Mouse (Mus musculus): ENCODE measurements around the gene Cct3.
"Not testable (repeated sequence)": the region's sequence is repeated elsewhere in the genome, so short reads cannot be mapped to it uniquely, and the experiment has no call there.

The Cct3 gene

GRCm38 (mm10) chr3:88291970-88292369 is 4.9 kb upstream of the Cct3 start:
- in situ Hi-C loops (cut with MseI, MboI) = no loop called here

- in situ Hi-C loops (cut with MseI, MboI) = not testable (repeated sequence)
Measured at GRCm38 (mm10) chr3:88295272-88295671, 1.6 kb upstream of the Cct3 start.

GRCm38 (mm10) chr3:88296110-88296560 is 781 bp upstream of the Cct3 start:
- in situ Hi-C loops (cut with MseI, MboI) = no loop called here

DNA sequence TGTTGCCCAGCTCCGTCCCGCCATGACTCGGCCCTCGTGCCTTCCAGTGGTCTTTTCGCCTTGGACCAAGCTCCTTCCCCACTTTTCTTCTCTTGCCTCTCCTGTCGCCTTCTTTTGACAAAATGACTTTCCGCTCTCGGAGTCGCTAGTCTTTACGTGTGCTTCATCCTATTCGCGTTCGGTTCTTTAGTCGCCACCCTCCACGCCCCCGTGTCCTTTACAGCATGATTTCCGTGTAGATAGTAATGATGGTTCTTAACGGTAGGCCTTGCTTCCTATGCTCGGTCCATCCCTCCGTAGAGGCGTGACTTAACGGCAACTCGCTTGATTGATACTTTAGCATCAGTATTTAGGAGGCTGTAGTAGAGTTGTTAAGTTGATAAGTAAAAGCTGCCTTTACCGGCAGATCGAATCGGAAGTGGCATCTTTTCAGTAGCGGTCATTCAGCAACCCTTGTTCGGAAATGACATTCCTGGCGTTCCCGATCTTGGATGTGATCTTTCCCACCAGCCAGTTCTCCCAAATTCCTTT is 470 bp downstream of the Cct3 start:
- in situ Hi-C loops (cut with MseI, MboI) = no loop called here

DNA sequence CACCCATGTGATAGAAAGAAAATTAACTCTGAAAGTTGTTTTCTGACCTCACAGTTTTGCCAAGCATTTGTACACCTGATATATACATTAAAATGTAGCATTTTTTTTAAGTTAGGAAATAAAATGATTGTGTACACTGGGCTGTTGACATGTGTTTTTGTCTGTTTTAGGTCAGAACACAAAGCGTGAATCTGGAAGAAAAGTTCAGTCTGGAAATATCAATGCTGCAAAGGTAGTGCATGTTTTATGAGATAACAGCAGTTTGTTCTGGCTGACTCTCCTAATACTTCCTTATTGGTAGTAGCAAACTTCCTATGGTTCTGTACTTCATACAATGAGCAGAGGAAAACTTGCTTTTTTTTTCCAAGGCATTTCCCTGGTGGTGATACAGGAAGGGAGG is 2.3 kb downstream of the Cct3 start:
- in situ Hi-C loops (cut with MseI, MboI) = no loop called here

DNA sequence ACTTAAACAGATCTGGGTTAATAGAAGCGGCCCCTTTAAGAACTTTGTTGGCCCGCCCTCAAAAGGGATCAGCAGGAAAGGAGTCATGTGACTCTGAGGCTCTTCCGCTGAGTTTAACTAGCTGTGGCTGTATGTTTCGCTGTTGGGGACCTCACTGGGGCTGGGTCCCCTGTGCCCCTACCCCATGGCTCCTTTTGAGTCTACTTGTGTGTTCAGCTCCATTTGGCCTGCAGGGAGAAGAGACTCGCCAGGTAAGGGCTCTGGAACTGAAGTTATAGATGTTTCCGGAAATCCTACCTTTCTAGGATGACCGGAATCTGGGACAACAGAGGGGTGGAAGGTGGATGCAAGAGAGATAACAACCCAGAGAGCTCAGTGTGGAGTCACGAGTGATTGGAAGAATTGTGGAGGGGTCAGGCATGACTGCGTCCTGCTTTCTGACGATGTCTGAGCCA is 28.1 kb downstream of the Cct3 start, which contains the start of gene Glmp:
Gene Glmp, plus strand, starts transcription at position 73 of the 455 bp plus-strand sequence.
- in situ Hi-C loops (cut with MseI, MboI) = no loop called here

DNA sequence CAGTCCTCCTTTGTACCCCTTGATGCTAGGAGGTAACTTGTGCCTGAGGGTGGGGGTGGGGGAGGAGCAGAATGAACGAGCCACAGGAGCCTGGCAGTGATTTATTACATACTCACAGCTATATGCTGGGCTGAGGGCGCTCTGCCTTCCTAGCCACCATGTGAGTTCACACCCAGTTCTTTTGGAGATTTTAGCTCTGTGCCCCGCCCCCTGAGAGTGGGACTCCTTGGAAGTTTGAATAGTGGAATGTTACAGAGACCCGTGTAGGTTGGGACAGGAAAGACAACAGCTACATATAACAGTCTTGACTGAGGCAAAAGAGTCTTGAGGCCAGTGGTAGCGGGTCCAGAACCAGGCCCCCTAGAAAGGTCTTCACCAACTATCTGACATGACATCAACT is 32.0 kb downstream of the Cct3 start:
- in situ Hi-C loops (cut with MseI, MboI) = no loop called here

- in situ Hi-C loops (cut with MseI, MboI) = no loop called here
Measured at GRCm38 (mm10) chr3:88331282-88331681, 34.4 kb downstream of the Cct3 start.

DNA sequence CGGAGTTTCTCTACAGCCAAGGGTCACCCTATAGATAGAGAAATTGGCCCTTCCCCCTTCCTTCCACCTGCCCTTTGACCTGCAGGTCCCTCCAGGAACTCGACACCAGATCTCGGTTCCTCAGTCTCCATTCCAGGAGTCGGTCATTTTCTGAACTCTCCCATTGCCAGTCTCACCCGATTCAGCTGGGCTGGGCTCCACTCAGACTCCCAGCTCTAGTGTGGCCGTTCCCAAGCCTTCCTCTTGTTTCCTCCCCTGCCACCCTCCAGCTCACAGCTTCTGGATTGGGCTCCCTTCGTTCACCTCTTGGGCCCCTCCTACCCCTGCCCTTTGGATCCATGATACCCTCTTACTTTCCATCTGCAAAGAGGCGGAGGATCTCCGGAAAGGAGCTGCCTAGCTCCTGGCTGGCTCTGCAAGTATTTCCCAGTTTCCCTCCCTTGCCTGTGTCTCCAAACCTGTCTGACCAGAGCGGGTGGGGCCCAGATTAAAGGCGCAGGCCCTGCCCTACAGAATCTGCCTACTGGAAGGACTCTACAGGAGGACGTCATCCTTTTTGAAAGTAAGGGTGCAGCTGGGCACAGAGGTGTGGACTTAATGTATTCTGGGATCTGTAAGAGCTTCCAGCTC is 37.2 kb downstream of the Cct3 start:
- in situ Hi-C loops (cut with MseI, MboI) = no loop called here

DNA sequence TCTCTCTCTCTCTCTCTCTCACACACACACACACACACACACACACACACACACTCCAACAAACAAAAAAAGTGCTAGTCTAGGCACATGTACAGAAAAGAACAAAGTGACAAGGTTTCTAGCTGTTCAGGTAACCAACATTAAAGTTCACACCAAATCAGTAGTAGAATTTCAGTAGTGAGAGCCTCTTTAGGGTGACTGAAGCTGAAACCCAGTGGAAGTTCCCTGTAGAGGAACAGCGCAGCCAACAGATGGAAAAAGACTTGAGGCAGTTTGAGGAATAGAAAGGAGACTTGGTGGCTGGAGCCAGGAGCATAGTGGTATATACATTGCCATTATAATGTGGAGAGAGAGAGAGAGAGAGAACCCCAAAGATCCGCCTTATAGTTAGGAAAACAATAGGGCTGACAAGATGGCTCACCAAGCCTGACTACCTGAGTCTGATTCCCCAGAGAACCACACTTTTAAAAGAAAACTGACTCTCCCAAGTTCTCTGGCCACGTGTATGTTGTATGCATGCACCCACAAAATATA is 38.1 kb downstream of the Cct3 start:
- in situ Hi-C loops (cut with MseI, MboI) = no loop called here

- in situ Hi-C loops (cut with MseI, MboI) = no loop called here
Measured at GRCm38 (mm10) chr3:88335436-88336053, 38.6 kb downstream of the Cct3 start.

DNA sequence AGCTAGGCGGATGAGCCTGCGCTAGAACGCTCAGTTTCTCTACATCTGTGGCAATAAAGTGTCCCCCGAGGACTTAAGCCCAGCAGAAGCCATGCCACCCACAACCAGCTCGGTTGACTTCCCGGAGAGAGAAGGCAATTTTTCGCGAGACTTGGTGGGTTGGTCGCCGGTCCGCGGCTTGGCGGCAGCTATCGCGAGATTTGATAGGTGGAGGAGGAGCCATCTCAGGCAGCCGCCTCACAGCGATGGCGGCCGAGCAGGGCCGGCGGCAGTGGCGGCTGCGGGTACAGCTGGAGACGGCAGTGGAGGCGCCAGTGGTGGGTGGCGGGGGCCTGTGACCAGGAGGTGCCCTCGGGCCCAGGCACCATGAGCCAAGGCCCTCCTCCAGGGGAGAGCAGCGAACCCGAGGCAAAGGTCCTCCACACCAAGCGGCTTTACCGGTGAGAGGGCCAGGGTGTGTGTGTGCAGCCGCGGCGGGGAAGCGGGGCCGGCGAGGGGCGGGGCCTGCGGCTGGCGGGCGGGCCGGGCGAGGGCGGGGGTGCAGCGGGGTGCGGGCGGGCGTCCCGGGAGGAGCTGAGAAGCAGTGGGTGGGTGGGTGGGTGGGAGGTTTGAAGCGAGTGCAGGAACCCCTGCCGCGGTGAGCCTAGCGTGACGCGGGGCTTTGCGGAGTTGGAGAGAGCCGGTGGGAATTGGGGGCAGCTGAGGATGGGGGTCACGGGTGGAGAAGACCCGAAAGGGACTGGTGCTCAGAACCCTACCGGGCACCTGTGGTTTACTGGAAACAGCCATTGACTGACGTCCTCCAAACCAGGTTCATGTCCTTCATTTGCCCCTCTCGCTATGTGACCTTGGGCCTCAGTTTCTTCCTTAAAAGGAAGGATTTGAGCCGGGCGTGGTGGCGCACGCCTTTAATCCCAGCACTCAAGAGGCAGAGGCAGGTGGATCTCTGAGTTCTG is 39.4 kb downstream of the Cct3 start, which contains the start of the genes Tmem79 and Smg5:
Gene Tmem79, minus strand, starts transcription at position 91 of the 956 bp plus-strand sequence.
Gene Smg5, plus strand, starts transcription at position 203 of the 956 bp plus-strand sequence.
- in situ Hi-C loops (cut with MseI, MboI) = no loop called here

DNA sequence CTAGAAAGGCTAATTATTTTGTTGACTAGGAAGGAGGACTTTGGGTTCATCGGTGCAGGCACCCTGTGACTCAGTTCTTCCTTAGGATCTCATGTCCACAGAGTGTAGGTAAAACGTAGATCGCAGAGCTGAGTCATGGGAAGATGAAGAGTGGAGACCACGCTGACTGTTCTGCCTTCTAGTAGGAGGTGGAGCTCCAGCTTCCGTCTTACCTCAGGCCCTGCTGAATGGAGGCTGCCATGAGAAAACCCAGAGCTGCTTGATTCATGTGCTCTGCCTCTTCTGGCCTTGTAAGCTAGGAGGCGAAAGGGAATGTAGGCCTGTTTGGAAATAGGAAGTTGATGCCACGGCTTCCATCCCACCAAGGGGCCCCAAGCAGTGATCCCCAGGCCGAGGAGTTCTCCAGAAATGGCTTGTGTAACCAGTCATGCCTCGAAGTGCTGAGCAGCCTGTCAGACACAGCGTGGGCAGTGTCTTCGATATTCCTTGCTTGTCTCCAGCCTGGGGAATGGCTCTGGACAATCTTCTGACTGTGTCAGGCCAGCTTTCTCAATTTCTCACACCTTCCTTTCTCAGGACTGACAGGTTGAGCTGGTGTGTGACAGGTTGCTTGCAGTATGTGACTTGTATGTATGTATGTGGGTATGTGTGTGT is 40.6 kb downstream of the Cct3 start:
- in situ Hi-C loops (cut with MseI, MboI) = no loop called here

GRCm38 (mm10) chr3:88338316-88338715 is 41.4 kb downstream of the Cct3 start:
- in situ Hi-C loops (cut with MseI, MboI) = no loop called here

DNA sequence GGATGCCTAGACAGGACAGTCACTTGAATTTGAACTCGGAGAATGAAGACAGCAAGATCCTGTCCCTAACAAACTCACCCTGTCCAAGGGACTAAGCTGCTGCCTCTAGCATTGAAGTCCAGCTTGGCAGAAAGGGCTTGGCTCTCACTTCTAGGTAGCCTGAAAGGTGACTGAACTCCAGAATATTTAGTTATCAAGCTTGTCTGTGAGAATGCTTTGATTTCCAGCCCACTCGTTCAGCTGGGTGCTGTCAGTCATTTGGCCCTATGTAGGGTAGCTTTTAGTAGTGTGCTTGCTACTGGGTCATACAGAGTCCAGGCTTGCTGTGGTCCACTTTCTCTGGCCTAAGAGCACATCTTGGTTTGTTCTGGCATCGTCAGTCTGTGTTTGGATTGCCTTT is 42.1 kb downstream of the Cct3 start:
- in situ Hi-C loops (cut with MseI, MboI) = no loop called here

GRCm38 (mm10) chr3:88350732-88351131 is 53.8 kb downstream of the Cct3 start:
- in situ Hi-C loops (cut with MseI, MboI) = no loop called here

GRCm38 (mm10) chr3:88352907-88353306 is 56.0 kb downstream of the Cct3 start:
- in situ Hi-C loops (cut with MseI, MboI) = no loop called here

DNA sequence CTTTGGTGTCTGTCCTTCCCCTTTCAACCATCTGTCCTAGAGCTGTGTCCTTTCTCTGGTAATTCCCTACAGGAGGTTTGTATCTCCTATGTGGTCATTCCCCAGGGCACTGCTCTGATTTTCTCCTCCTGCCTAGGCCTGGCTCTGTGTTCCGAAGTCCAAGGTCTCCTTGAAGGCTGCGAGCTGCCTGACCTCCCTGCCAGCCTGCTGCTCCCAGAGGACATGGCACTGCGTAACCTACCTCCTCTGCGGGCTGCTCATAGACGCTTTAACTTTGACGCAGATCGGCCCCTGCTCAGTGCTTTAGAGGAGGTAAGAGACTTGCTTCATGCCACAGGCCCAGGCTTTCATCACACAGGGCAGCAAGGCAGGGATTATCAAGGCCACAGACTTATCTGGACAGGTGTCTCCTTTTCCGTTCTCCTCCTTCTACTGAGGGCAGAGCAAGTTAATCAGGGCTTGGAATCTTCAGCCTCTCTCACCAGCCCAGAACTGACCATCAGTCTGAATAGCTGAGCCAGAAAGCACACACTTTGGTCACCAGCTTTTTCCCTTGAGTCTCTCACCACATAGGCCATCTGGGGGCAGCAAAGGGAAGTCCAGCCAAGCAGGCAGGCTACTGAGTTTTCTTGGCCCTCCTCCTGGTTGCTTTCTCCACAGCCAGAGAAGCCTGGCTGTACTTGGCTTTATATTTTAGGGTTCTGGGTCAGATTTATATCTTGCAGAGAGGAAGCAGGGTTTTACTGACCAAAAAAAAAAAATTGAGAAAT is 57.7 kb downstream of the Cct3 start:
- in situ Hi-C loops (cut with MseI, MboI) = no loop called here

DNA sequence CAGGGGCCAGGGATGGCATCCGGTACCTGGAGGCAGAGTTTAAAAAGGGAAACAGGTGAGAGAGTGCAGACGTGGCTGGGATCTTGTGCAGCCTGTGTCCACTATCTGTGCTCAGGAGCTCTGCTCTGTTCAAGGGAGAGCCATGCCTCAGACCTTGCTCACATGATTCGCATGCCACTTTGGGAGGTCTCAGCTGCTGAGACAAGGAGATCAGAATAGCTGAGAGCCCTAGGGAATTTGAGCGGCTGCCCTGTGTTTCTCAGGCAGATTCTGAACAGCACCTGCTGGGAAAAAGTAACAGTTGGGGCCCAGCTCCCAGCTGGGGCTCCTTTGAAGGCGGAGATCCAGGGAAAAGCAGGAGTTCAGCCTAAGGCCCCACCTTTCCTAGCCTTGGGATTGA is 62.7 kb downstream of the Cct3 start:
- in situ Hi-C loops (cut with MseI, MboI) = no loop called here

- in situ Hi-C loops (cut with MseI, MboI) = no loop called here
Measured at GRCm38 (mm10) chr3:88359989-88360388, 63.1 kb downstream of the Cct3 start.

Measured in mouse trophoblast stem cell (cell line).